Mouse (Mus musculus): ENCODE results near the gene Cnst.

Gene Cnst

DNA sequence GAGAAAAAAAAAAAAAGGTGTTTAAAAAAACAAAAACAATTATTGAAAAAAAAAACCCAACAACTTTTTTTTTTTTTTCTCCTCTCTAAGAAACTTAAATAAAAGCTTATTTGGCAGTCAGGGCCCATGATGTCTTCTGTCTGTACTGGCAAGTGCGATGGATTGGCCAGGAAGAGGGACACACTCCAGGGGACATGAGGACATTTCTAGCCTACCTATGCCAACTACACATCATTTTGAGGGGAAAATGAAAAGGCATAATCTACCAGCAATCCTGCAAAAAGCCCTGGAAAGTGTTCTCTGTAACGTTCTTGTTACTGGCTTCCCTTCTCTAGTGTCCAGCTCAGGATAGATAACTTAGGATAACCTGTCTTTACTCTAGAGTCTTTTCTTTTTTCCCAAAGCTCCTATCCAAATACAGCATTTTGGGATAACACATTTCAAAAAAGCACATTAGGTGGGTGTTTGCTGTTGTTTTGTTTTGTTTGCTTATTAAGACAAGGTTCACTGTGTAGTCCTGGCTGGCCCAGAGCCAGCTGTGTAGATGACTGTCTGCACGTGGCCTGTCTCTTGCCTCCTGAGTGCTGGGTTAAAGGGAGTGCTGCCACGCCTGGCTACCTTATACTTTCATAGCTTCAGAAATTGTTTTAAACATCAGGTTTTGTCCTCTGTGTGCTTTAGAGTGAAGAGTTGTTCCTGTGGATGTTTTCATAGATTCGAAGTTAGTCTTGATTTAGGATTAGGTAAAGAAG is 7.2 kb downstream of the Cnst start:
- no peak for DNase-seq (ENCODE audit: low spot score in 2 of 2)

DNA sequence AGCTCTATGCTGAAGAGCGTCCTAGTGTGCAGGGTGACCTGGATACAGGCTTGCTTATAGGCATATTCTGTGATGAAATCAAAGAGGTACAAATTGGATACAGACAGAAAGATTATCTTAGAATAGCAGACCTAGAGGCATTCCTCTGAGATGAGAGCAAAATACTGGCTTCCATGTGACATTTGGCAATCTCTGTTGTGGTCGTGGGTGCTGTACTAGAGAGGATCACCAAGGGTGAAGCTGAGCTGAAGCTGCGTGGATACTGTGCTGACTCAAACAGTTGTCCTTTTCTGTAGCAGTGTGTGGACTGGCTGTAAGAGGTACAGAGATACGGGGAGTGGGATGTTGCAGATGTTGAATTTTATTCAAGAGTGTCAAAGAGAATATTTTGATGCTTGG is 7.8 kb downstream of the Cnst start:
- no peak for DNase-seq (ENCODE audit: low spot score in 2 of 2)

DNA sequence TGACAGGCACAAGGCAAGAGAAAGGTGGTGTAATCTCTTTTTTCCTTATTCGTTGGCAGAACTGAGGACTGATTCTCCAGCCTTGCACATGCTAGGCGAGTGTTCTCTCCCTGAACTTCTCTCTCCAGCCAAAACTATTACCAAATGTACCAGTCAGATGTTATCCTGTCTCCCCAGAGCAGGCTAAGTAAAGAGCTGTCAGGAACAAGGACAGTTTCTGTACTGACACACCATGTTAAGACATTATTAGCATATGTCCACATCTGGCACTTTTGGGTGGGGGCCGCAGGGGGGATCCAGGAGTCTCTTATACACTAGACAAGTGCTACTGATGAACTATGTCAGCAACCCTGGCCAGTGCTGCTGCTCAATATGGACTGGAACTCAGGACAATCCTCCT is 10.8 kb downstream of the Cnst start:
- no peak for DNase-seq (ENCODE audit: low spot score in 2 of 2)

DNA sequence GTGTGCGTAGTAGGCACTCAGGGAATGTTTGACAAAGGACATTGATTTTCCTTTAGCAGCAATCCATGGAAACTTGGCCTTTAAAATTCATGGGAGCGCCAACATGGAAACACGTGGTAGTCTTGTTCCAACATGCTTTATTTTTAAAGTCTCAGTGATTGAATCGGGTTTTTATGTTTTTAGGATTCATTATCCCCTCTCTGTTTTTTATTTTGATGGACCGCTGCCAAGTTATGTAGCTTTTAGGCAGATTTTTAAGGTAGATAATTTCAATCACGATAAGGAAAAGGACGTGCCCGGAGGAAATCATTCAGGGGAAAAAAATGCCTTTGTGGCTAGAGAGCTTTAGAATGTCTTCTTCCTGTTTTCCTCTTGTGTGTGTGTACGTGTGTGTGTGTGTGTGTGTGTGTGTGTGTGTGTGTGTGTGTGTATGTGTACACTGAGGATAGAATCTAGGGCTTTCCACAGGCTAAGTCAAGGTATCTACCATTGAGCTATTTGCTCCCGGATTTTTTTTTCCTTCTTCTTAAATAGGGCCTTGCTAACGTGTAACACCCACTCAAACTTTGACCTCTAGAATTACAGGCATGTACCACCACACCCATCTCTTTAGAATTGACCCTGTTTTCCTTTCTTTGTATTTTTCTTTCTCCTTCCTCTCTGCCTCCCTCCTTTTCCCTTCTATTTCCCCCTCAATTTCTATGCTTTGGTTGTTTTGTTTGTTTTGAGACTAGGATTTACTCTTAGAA is 13.4 kb downstream of the Cnst start:
- DNase-seq (ENCODE audit: low spot score in 2 of 2), result peak; percentile 58 to 65

DNA sequence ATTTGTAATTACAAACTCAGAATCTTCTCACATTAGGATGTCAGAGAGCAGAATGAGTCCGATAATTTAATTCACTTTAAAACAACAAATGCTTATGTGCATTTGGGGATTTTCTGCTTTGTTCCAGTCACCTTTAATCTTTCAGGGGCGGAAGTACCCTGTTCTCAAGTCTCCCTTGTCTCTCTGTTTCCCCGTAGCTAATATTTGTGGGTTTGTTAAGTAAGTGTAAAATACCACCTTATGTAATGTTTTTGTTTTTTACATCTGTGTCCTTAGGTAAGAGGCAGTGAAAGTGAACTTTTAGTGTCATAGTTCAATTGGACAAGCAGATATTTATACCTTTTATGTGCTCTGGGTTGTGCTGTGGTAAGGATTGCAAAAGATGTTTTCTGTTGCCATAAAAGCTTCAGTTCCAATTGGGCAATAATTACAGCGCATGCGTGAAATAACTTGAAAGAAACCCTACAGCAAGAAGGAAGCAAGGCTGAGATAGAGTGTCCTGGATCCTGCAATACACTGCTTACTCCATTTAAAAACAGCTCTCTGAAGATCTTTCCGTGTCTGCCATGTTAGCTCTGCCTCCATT is 14.8 kb downstream of the Cnst start:
- DNase-seq (ENCODE audit: low spot score in 2 of 2), result no peak

DNA sequence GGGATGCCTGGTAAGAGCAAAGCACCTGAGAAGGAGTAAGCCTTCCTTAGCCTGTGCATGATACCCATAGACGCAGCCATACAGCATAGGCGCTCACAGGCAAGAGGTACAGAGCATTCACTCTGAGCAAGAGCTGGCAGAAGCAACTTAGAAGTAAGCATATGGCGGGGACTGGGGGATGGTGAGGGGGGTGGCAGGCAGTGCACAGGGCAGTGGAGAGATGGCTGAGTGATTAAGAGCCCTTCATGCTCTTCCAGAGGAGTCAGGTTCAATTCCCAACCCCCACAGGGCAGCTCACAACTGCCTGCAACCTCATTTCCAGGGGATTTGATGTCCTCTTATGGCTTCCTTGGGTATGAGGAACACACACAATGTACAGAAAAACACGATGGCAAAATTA is 17.0 kb downstream of the Cnst start:
- no peak for DNase-seq (ENCODE audit: low spot score in 2 of 2)

DNA sequence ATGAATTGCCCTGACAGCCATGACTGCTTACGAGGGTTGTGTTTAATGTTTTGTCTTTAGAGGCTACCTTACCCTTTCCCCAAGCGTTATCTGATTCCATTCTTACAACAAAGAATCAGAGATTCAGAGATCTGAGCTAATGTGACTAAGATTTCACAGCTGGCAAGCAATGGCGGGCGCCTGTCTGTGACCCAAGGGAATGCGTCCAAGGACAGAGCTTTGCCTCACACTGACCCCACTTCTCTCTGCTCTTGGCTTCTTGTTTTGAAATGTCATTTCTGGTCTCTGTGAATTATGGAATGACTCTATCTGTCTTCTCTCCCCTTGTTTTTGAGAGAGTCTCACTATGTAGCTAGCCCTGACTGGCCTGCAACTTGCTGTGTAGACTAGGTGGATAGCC is 17.8 kb downstream of the Cnst start:
- no peak for DNase-seq (ENCODE audit: low spot score in 2 of 2)

DNA sequence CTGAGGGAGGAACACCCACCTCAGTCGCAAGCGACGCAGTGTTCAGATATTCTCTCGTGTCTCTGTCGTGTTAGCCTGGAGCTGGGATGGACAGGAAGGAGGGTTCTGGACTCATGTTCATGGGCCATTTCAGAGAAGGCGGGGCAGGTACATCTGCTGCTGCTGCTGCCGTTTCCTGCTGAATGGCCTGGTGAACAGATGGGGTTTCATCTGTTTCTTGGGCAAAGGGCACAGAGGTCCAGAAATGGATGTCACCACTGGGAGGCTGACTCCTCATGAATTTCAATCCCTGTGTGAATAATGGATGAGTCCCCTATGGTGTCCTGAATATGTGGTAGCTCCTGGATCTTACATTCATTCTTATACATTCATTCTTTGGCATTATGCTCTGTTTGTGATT is 21.4 kb downstream of the Cnst start:
- no peak for DNase-seq (ENCODE audit: low spot score in 2 of 2)

DNA sequence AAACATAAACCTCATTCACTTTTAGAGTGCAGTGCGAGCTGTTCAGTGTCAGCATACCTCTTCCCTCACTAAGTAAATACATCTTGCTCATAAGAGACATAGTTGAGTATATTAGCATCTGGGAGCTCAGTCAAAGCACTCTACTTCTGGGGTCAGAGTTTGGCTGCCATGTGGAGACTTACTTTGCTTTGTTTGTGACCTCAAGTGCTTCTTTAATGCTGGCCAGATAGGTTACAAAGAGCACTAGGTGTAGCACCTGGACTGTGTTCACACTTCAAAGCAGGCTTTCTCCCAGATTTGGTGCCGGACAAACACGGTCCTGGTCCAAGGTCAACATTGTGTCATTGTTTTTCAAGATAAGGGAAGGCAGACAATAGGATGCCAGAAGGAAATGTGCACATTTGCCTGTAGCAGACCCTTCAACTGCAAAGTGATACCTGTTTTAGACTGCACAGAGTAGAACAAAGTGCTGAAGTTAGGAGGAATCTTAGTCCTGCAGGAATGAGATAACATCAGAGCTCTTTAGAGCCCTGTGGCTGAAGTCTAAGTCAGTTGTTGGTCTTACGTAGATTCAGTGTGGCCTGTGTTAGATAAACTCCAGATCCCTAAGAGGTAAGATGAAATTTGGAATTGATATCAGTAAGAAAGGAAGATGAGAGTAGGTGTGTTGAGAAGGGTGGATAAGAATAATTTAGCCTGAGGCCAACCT is 22.7 kb downstream of the Cnst start:
- DNase-seq (ENCODE audit: low spot score in 2 of 2), result peak in 1 of 2 experiments; percentile 57

DNA sequence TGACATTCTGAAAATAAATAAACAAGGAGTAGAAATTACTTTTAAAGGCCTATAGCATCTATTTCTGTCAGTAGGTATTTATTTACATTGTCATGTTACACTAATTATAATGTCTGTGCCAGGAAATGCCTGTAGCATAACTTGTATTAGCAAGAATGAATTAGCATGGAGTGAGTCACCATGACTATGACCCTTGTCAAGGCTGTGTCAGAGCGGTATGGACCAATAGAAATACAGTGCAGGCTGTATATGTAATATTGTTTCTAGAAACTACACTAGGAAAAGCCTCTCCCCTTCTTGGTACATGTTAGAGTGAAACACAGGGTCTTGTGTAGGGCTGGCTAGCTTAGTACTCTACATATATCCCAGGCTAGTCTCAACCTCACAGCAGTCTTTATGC is 24.3 kb downstream of the Cnst start:
- DNase-seq (ENCODE audit: low spot score in 2 of 2), result no peak

DNA sequence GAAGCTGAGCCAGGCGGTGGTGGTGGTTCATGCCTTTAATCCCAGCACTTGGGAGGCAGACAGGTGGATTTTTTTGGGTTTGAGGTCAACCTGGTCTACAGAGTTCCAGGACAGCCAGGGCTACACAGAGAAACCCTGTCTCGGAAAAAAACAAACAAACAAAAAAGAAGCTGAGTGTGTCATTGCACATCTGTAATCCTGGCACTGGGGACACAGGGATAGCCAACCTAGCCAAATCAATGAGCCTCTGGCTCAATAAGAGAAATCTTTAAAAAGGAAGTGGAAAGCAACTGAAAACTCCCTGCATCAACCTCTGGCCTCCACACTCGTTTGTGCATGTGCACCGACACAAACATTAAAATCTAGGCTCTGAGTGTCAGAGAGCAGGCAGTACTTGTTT is 25.5 kb downstream of the Cnst start:
- DNase-seq (ENCODE audit: low spot score in 2 of 2), result no peak

DNA sequence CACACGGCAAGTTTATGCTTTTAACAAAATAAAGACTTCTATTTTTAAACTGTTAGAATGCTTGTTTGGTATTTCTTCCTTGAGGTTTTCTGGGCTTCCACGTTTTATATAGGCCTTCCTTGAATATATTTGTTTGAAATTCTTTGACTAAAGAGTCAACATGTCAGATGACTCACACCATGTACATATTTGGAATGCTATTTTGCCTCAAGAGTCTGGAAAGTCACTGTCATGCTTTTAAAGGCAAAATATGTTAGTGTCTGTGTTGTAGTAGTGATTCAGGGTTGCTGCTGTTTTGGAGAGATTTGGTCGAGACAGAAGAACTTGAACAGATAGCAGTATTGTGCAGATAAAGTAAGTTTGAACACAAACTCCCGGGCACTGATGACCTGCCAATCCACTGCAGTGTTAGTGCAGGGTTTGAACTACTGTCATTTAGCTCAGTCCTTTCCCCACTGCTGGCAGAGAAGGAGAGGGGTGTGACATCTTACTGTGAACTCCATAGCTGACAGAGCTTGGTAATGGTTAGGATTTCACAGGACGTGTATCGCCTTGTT is 27.6 kb downstream of the Cnst start:
- DNase-seq (ENCODE audit: low spot score in 2 of 2), result no peak

DNA sequence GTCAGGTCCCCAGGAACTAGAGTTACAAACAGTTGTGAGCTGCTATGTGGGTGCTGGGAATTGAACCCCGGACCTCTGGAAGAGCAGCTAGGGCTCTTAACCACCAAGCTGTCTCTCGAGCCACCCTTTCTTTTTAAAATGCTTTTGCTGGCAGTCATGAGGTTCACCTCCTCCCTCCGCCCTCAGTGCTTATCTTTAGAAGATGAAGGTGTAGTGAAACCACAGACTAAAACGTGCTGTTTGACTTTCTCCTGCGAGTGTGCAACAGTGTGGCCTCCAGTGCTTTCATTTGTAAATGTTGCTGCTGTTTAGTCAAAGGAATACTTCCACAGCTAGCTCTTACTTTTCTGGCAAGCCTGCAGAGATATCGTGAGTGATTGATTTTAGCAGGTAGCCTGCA is 32.5 kb downstream of the Cnst start:
- DNase-seq (ENCODE audit: low spot score in 2 of 2), result no peak

DNA sequence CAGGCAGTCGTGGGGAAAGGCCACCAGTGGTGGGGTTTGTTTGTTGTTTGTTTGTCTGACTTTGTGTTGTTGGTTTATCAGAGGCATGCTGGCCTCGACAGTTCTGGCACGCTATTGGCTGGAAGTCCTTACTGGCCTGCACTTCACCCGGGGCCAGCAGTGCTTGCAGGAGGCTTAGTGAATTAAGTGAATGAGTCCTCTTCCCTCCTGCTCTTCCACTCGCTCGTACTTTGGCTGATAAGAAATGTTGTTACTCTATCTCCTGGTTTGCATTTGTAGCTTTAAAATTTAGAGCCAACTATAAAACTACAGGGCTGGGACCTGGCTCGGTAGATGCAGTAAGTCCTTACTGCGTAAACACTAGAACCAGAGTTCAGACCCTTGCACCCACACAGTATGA is 34.0 kb downstream of the Cnst start:
- no peak for DNase-seq (ENCODE audit: low spot score in 2 of 2)

DNA sequence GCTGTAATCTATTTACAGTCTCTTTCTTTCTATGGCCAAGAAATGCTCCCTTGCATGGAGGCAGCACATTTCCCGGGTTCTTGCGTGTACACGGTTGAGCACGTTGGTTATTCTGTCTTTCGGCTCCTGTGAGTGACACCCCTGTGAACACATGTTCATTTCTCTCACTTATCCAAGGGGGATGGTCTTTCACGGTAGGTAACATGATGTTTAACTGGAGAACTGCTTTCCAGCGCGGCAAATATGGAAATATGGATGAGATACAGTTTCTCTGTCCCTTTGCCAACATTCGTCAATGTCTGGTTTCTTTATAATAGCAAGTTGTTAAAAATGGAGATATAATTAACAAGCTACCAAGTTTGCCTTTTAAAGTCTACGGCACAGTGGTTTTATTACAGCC is 35.3 kb downstream of the Cnst start:
- no peak for DNase-seq (ENCODE audit: low spot score in 2 of 2)

DNA sequence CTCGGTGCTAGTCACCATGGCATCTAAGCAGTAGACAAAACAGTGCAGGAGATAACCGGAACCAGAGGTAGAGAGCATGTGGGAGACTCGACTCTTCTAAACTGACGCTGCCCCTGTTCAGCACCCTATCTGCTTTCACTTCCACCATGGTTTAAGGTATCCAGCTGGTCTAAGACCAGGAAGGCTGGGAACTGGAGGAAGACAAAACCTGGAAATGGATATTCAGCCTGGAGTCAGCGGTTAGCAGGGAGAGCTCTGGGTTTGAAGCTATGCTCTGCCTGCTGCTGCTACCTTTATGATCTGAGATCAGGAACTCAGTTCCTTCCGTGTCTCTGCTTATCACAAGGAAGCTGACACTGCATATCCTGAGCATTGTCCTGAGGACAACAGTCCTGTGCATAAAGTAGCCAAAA is 35.9 kb downstream of the Cnst start:
- peak; percentile 67 to 73 for DNase-seq (ENCODE audit: low spot score in 2 of 2)

DNA sequence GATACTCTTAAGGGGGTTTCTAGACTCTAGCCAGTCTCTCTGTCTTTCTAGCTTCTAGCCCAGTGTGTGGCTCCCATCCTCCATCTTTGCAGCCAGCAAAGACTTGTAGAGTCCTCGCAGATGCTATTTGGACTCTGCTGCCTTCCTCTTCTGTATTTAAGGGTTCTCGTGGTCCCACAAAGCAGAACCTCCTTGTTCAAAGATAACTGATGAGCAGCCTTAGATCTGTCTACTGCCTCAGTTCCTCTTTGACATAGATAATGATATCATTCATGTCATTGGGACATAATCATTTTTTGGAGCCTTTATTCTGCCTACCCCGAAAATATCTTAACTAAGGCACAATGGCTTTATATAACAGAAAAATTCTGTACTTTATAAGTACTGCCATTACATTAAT is 36.9 kb downstream of the Cnst start:
- no peak for DNase-seq (ENCODE audit: low spot score in 2 of 2)

DNA sequence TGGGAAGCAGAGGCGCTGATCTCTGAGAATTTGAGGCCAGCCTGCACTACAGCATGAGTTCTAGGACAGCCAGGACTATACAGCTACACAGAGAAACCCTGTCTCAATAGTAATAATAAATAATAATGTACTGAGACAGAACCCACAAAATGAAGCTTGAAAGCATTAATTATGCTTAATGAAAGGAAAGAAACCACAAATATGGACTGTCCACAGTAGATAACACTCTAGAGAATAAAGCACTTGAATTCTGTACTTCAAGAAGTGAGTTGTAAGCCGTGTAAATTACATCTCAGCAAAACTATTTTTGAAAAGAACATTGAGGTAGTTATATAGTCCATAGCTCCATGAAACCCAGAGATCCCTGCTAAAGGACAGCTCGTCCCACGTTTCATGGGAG is 38.0 kb downstream of the Cnst start:
- DNase-seq (ENCODE audit: low spot score in 2 of 2), result no peak

DNA sequence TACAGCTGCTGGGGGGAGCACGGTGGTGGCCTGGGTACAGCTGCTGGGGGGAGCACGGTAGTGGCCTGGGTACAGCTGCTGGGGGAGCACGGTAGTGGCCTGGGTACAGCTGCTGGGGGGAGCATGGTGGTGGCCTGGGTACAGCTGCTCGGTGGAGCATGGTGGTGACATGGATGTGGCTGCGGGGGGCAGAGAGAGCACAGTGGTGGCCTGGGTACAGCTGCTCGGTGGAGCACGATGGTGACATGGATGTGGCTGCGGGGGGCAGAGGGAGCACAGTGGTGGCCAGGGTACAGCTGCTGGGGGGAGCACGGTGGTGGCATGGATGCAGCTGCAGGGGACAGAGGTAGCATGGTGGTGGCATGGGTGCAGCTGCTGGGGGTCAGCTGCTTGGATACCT is 39.5 kb downstream of the Cnst start:
- no peak for DNase-seq (ENCODE audit: low spot score in 2 of 2)

DNA sequence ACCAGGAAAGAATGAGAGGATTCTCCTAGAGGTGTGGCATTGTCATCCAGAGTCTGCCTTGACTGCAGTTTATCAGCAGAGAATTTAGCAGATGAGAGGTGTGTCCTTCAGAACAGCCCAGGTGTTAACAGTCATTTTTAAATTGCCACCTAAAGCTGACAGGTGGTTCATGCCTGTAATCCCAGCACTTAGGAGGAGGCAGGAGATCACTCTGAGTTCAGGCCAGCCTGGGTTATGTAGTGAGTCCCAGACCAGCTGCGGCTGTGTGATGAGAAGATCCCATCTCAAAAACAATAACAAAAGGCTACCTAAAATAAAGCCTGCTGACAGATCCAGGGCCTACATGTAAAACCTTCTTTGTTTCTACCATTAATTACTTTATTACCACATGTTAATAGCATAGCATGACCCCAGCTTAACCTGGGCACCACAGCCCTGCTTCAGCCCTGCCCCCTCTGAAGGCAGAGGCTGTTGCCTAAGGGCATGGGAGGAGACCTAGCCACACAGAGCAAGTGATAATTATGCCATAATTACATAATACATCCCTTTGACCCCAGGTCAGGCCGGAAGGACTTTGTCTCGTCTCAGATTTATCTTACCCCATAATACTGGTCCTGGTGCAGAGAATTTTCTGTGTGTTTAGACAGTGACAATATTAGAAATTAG is 40.4 kb downstream of the Cnst start:
- DNase-seq (ENCODE audit: low spot score in 2 of 2), result no peak

DNA sequence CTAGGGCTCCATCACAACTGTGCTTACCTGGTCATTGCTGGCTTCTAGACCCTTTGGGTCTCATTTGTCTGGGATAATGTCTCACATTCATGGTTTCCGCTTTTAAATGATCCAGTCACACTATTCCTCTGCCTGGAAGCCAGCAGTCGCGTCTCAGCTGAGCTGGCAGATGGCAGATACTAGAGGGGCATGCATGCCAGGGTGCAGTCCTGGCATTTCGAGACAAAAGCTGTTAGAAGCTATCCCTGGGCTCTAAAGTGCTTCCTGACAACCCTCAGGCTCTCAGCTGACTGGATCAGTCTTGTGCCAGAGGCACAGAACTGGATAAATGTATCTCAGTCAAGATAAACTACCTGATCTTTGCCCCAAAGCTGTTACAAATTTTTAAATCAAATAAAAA is 42.1 kb downstream of the Cnst start:
- DNase-seq (ENCODE audit: low spot score in 2 of 2), result peak; percentile 23 to 31

DNA sequence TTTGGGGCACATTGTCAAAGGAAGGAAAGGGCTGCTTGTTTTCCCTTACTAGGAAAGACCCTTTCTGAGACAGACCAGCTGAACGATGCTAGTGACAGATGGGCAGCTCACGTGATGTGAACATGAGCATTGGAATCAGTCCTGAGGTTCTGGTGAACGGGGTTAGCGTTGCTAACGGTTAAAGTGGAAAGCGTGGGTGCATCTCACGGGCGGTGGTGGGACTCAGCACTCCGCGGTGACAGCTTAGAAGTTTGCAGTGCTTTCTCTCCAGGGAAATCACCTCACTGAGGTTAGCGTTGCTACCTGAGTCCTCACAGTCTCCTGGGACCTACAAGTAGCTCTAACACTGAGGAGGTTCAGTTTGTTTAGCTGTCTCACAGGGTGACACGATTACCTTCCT is 45.5 kb downstream of the Cnst start:
- no peak for DNase-seq (ENCODE audit: low spot score in 2 of 2)
